Mouse (Mus musculus): ENCODE measurements around the gene Zic4.

DNA sequence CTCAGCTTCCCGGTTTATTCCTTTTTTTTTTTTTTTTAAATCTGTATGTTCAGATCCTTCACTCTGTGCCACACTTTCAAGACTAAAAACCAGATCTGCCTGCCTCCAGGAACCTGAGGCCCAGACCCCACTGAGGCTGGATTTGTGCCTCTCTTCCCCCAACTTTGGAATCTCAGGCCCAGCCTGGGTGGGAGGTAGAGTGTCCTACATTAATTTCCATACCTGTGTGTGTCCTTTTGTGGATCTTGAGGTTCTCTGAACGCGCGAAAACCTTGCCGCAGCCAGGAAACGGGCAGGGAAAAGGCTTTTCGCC, 1.6 kb downstream of the Zic4 start:
- TF ChIP-seq CTCF (IDR thresholded peaks at IDR 0.05; ENCODE audit: borderline replicate concordance, insufficient read depth, low read length): no peak
- no peak for TF ChIP-seq POLR2A (IDR thresholded peaks at IDR 0.05; ENCODE audit: low read depth, low read length)

All from embryonic fibroblast, embryonic 13.5 days (primary cell).